Mouse (Mus musculus) lung, adult 10 weeks (tissue): ENCODE results near the gene Olfr588-ps1. TPM values are rescaled to one million over a fixed set of nuclear protein-coding genes. Genes with fewer than 3 reads are reported as not detected.

Experiments
- polyA plus RNA-seq: library from polyadenylated mRNA; stranded (reverse); fragments of 350-450 nt; fragmentation: Illumina TruSeq; extraction: RNeasy Lipid Tissue Mini Kit (QIAGEN cat#74804); gene quantifications from one replicate; pipeline ENCODE4 v1.2.3, GENCODE M21; 2014; ENCODE audit warnings: low read depth, low replicate concordance; ENCODE audit not compliant: insufficient read depth

Gene Olfr588-ps1
- polyA plus RNA-seq: not detected

DNA sequence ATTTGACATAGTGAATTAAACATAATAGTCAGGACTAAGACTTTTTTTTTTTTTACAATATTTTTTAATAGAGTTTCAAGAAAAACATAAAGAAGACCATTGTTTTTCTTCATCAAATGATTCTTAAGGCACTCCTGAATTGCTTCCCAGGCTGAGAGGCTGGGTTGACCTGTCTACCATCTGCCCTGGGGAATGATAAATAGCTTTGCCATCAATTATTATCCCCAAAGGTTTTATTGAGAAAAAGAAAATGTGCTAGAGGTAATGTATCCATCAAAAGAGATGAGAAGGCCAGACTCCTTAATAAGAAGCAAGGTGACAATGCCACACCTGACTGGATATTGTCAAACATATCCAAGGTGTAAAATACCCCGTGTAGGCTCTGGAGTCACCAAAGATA lies at the start of gene Olfr588-ps1:
Gene Olfr588-ps1 (plus strand): TSS at position 301 of the 400 bp plus-strand sequence.

DNA sequence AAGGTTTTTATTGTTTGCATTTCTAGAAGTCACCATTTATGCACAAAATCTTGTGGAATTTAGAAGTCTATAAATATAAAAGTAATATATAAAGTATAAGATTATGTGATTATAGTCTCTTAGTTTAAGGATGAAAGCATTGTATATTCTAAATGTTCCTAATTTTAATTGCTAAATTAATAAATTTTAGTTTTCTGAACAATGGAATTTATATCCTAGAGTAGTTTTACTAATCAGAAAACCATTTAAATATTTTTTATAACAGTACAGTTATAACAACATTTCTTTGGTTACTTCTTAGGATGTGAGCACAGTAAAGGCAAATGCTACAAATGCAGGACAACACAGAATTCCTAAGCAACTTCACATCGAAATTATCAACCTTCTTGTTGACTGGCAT lies 43.3 kb upstream of the Olfr588-ps1 start, which contains the start of gene Olfr585:
Gene Olfr585 (plus strand): TSS at position 301 of the 400 bp plus-strand sequence.

GRCm38 (mm10) chr7:103125538-103125937 lies 15.1 kb upstream of the Olfr588-ps1 start, which contains the start of gene Olfr586:
Olfr586 (minus strand) TSS chr7:103125638.

DNA sequence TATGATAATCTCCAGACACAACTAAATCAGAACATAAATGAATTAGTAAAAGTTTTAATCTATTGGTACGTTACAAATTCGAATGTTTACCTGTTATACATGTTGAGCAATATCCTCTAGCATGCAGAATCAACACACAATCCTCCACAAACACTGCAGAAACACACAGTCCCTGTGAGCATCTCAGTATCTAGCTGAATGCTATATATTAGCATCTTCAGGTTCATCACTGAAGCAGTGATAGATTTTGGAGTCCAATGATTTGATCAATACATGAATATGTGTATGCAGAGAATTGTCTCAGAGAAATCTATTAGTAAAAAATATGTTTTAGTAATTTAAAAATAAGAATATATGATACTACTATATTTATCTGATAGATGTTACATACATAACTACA lies 15.6 kb downstream of the Olfr588-ps1 start, which contains the start of gene Olfr589:
Gene Olfr589 (minus strand): TSS at position 101 of the 400 bp plus-strand sequence.

DNA sequence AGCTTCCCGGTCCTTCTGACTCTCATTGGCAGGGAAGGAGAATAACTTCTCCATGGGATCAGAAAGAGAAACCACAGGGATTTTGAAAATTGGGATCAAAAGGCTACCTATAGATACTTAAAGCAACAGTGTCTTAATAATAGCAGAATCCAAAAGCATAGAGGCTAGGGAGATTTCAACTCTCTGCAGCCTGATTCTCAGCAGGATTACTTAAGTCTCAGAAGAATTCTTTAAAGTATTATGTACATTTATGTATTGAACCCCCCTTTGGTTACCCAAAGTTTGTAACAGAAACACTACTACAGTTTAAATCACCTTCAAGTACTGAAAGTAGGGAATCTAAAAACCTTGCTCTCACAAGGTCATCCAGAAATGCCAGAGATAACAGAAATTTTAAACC lies 37.6 kb downstream of the Olfr588-ps1 start, which contains the start of gene Olfr591:
Gene Olfr591 (minus strand): TSS at position 101 of the 400 bp plus-strand sequence.

GRCm38 (mm10) chr7:103184503-103184902 lies 43.8 kb downstream of the Olfr588-ps1 start, which contains the start of gene Olfr592:
Olfr592 (plus strand) TSS chr7:103184803.

Other genes with a start within 250 kb of the Olfr588-ps1 start
- not detected for gene Olfr569, start 250.0 kb upstream of the Olfr588-ps1 start, polyA plus RNA-seq
- gene Olfr570, start 246.3 kb upstream of the Olfr588-ps1 start, polyA plus RNA-seq: not detected
- gene Olfr571, start 223.3 kb upstream of the Olfr588-ps1 start, polyA plus RNA-seq: not detected
- not detected for gene Olfr572, start 216.5 kb upstream of the Olfr588-ps1 start, polyA plus RNA-seq
- gene Olfr573-ps1, start 198.3 kb upstream of the Olfr588-ps1 start, polyA plus RNA-seq: not detected
- not detected for gene Olfr574, start 192.4 kb upstream of the Olfr588-ps1 start, polyA plus RNA-seq
- not detected for gene Olfr575, start 182.1 kb upstream of the Olfr588-ps1 start, polyA plus RNA-seq
- not detected for gene Olfr576, start 178.2 kb upstream of the Olfr588-ps1 start, polyA plus RNA-seq
- gene Olfr577, start 164.9 kb upstream of the Olfr588-ps1 start, polyA plus RNA-seq: not detected
- not detected for gene Olfr578, start 151.6 kb upstream of the Olfr588-ps1 start, polyA plus RNA-seq
- not detected for gene Olfr582, start 102.9 kb upstream of the Olfr588-ps1 start, polyA plus RNA-seq
- not detected for gene Olfr583, start 89.6 kb upstream of the Olfr588-ps1 start, polyA plus RNA-seq
- not detected for gene Olfr584, start 59.0 kb upstream of the Olfr588-ps1 start, polyA plus RNA-seq
- not detected for gene Olfr585, start 43.2 kb upstream of the Olfr588-ps1 start, polyA plus RNA-seq
- not detected for gene Olfr586, start 15.2 kb upstream of the Olfr588-ps1 start, polyA plus RNA-seq
- not detected for gene Olfr589, start 15.5 kb downstream of the Olfr588-ps1 start, polyA plus RNA-seq
- gene Olfr591, start 37.5 kb downstream of the Olfr588-ps1 start, polyA plus RNA-seq: not detected
- not detected for gene Olfr592, start 43.9 kb downstream of the Olfr588-ps1 start, polyA plus RNA-seq
- gene Olfr593, start 71.0 kb downstream of the Olfr588-ps1 start, polyA plus RNA-seq: not detected
- gene Olfr594, start 76.1 kb downstream of the Olfr588-ps1 start, polyA plus RNA-seq: not detected
- not detected for gene Usp17ld, start 111.6 kb downstream of the Olfr588-ps1 start, polyA plus RNA-seq
- gene Olfr596, start 164.8 kb downstream of the Olfr588-ps1 start, polyA plus RNA-seq: not detected
- gene Olfr597, start 175.4 kb downstream of the Olfr588-ps1 start, polyA plus RNA-seq: not detected
- not detected for gene Olfr598, start 182.7 kb downstream of the Olfr588-ps1 start, polyA plus RNA-seq
- gene Olfr599, start 195.0 kb downstream of the Olfr588-ps1 start, polyA plus RNA-seq: not detected
- not detected for gene Olfr600, start 208.8 kb downstream of the Olfr588-ps1 start, polyA plus RNA-seq
- gene Olfr601, start 221.8 kb downstream of the Olfr588-ps1 start, polyA plus RNA-seq: not detected
- gene Olfr603, start 245.3 kb downstream of the Olfr588-ps1 start, polyA plus RNA-seq: not detected